Mouse (Mus musculus) neural tube, embryonic 13.5 days (tissue): Measurements from ENCODE around the gene Sap30bp. TPM values are rescaled to one million over a fixed set of nuclear protein-coding genes. Genes with fewer than 3 reads are reported as not detected.

Source experiments
- ATAC-seq: fragments of 200-750 bp; cut with Nextera tagmentation; 2 replicates; pipeline ENCODE4 v1.8.0; 2017; ENCODE audit warnings: low read depth, mild to moderate bottlenecking, moderate TSS enrichment, moderate library complexity
- H3K27ac ChIP-seq: fragments of 300-500 bp; sonication (generic); replicated peaks from 2 replicates; pipeline ENCODE4 v1.5.1; 2015; ENCODE audit warnings: moderate library complexity, mild to moderate bottlenecking, inconsistent platforms
- H3K27me3 ChIP-seq: fragments of 300-500 bp; sonication (generic); 2 replicates; pipeline ENCODE4 v1.6.1; 2015; ENCODE audit warnings: mild to moderate bottlenecking, inconsistent platforms
- H3K36me3 ChIP-seq: fragments of 300-500 bp; sonication (generic); 2 replicates; pipeline ENCODE4 v1.6.1; 2015; ENCODE audit warnings: mild to moderate bottlenecking, inconsistent platforms
- H3K4me1 ChIP-seq: fragments of 300-500 bp; sonication (generic); replicated peaks from 2 replicates; pipeline ENCODE4 v1.6.1; 2015; ENCODE audit warnings: inconsistent platforms
- H3K4me2 ChIP-seq: fragments of 300-500 bp; sonication (generic); 2 replicates; pipeline ENCODE4 v1.6.1; 2015; ENCODE audit warnings: inconsistent platforms, mild to moderate bottlenecking, moderate library complexity
- H3K4me3 ChIP-seq: fragments of 300-500 bp; sonication (generic); 2 replicates; pipeline ENCODE4 v1.5.1; 2015; ENCODE audit warnings: mild to moderate bottlenecking, inconsistent platforms
- H3K9ac ChIP-seq: fragments of 300-500 bp; sonication (generic); 2 replicates; pipeline ENCODE4 v1.6.1; 2015; ENCODE audit warnings: moderate library complexity, mild to moderate bottlenecking, inconsistent platforms
- H3K9me3 ChIP-seq: fragments of 300-500 bp; sonication (generic); 2 replicates; pipeline ENCODE4 v1.6.1; 2016; ENCODE audit warnings: inconsistent platforms
- WGBS: fragments of 180-500 bp; shearing (Covaris S2); methylation state at CpG from one replicate; pipeline ENCODE4 v1.1.7; 2015; 5-methylcytosine and 5-hydroxymethylcytosine counted together
- polyA plus RNA-seq: library from polyadenylated mRNA; unstranded; fragments of >200 nt; fragmentation: Nextera tagmentation; extraction: Ambion mirVana; gene quantifications from 2 replicates; pipeline ENCODE4 v1.2.1, GENCODE M21; 2015

The Sap30bp gene
- polyA plus RNA-seq, 1 experiment from 2014 or later = 59.4 TPM

GRCm38 (mm10) chr11:115968731-115969405, 35.8 kb downstream of the Sap30bp start:
- H3K27me3 ChIP-seq = peaks cover 11% of the 10 kb centered on the region
- H3K4me2 ChIP-seq = no peak overlapping the region
- H3K9me3 ChIP-seq = no peaks in the 10 kb centered on the region
- H3K36me3 ChIP-seq = peaks cover 33% of the 10 kb centered on the region
- ATAC-seq = no peak
- 66% methylated on average over 5 of the region's 5 CpGs for WGBS
- H3K27ac ChIP-seq = no peak overlapping the region
- H3K4me1 ChIP-seq = 0 out of 2 replicates have a peak, but pooled peaks cover 3% of the 10 kb centered on the region
- H3K9ac ChIP-seq = no peak overlapping the region
- H3K4me3 ChIP-seq = no peak overlapping the region

- peaks cover 23% of the 10 kb centered on the region for H3K27me3 ChIP-seq
- peaks cover 13% of the 10 kb centered on the region for H3K4me1 ChIP-seq
- H3K4me2 ChIP-seq = no peak overlapping the region
- 67% methylated on average over 15 of the region's 15 CpGs for WGBS
- no peak overlapping the region for H3K27ac ChIP-seq
- no peaks in the 10 kb centered on the region for H3K9me3 ChIP-seq
- ATAC-seq = no peak
- H3K4me3 ChIP-seq = no peak overlapping the region
- H3K9ac ChIP-seq = no peak overlapping the region
- peaks cover 20% of the 10 kb centered on the region for H3K36me3 ChIP-seq
These were observed 37.1 kb downstream of the Sap30bp start for GRCm38 (mm10) chr11:115970006-115970673.

GRCm38 (mm10) chr11:115971016-115971415, 37.9 kb downstream of the Sap30bp start:
- H3K27me3 ChIP-seq = peaks cover 32% of the 10 kb centered on the region
- no peak overlapping the region for H3K27ac ChIP-seq
- peaks cover 11% of the 10 kb centered on the region for H3K36me3 ChIP-seq
- no peak overlapping the region for H3K9ac ChIP-seq
- H3K9me3 ChIP-seq = no peaks in the 10 kb centered on the region
- no peak for ATAC-seq
- no peak overlapping the region for H3K4me2 ChIP-seq
- H3K4me1 ChIP-seq = peaks cover 20% of the 10 kb centered on the region
- WGBS = 69% methylated on average over 6 of the region's 6 CpGs
- no peak overlapping the region for H3K4me3 ChIP-seq

- H3K27me3 ChIP-seq = peaks cover 52% of the 10 kb centered on the region
- peak within 1 kb of the TSS; percentile 66 for H3K9ac ChIP-seq
- WGBS = 15% methylated on average over 38 of the region's 58 CpGs
- ATAC-seq = peak; percentile 40; the same call in 1 of the 2 replicates
- no peaks in the 10 kb centered on the region for H3K9me3 ChIP-seq
- H3K4me2 ChIP-seq = peak within 1 kb of the TSS; percentile 63
- no peaks in the 10 kb centered on the region for H3K36me3 ChIP-seq
- no peak within 1 kb of the TSS for H3K27ac ChIP-seq
- H3K4me1 ChIP-seq = peaks cover 24% of the 10 kb centered on the region
- H3K4me3 ChIP-seq = peak within 1 kb of the TSS; percentile 42
These were observed 41.4 kb downstream of the Sap30bp start, which contains the start of gene Itgb4 for GRCm38 (mm10) chr11:115974309-115975082. TSS of gene Itgb4 (plus strand) at chr11:115974709.

GRCm38 (mm10) chr11:115975083-115975420, 42.0 kb downstream of the Sap30bp start:
- no peak overlapping the region for H3K27ac ChIP-seq
- H3K4me3 ChIP-seq = peak overlapping the region; percentile 42
- no peak for ATAC-seq
- H3K4me2 ChIP-seq = peak overlapping the region; percentile 63
- H3K36me3 ChIP-seq = no peaks in the 10 kb centered on the region
- peaks cover 52% of the 10 kb centered on the region for H3K27me3 ChIP-seq
- 3% methylated on average over 18 of the region's 18 CpGs for WGBS
- peak overlapping the region; percentile 66 for H3K9ac ChIP-seq
- peaks cover 24% of the 10 kb centered on the region for H3K4me1 ChIP-seq
- H3K9me3 ChIP-seq = no peaks in the 10 kb centered on the region

GRCm38 (mm10) chr11:115975544-115975943, 42.5 kb downstream of the Sap30bp start:
- Histone ChIP-seq H3K27ac (no peak overlapping the region), H3K4me2 (peak overlapping the region; percentile 63), H3K36me3 (no peaks in the 10 kb centered on the region), H3K9me3 (no peaks in the 10 kb centered on the region), H3K4me1 (peaks cover 21% of the 10 kb centered on the region), H3K9ac (no peak overlapping the region), H3K27me3 (peaks cover 52% of the 10 kb centered on the region), H3K4me3 (peak overlapping the region; percentile 42)
- 38% methylated on average over 12 of the region's 12 CpGs for WGBS
- no peak for ATAC-seq

GRCm38 (mm10) chr11:115982472-115982871, 49.4 kb downstream of the Sap30bp start:
- ATAC-seq = no peak
- WGBS = 91% methylated on average over 15 of the region's 15 CpGs
- no peak overlapping the region for H3K27ac ChIP-seq
- H3K4me1 ChIP-seq = no peaks in the 10 kb centered on the region
- H3K4me3 ChIP-seq = no peak overlapping the region
- H3K9me3 ChIP-seq = no peaks in the 10 kb centered on the region
- no peak overlapping the region for H3K4me2 ChIP-seq
- H3K27me3 ChIP-seq = peaks cover 6% of the 10 kb centered on the region
- H3K36me3 ChIP-seq = no peaks in the 10 kb centered on the region
- no peak overlapping the region for H3K9ac ChIP-seq

GRCm38 (mm10) chr11:115983291-115983690, 50.2 kb downstream of the Sap30bp start:
- no peaks in the 10 kb centered on the region for H3K9me3 ChIP-seq
- ATAC-seq = no peak
- no peak overlapping the region for H3K9ac ChIP-seq
- H3K36me3 ChIP-seq = no peaks in the 10 kb centered on the region
- no peak overlapping the region for H3K27ac ChIP-seq
- 87% methylated on average over 8 of the region's 8 CpGs for WGBS
- no peak overlapping the region for H3K4me3 ChIP-seq
- no peaks in the 10 kb centered on the region for H3K4me1 ChIP-seq
- H3K4me2 ChIP-seq = no peak overlapping the region
- peaks cover 3% of the 10 kb centered on the region; the same call in 1 of the 2 replicates for H3K27me3 ChIP-seq

GRCm38 (mm10) chr11:115989686-115990085, 56.6 kb downstream of the Sap30bp start:
- Histone ChIP-seq H3K9ac (no peak overlapping the region), H3K36me3 (no peaks in the 10 kb centered on the region), H3K27me3 (peaks cover 7% of the 10 kb centered on the region; the same call in 1 of the 2 replicates), H3K27ac (no peak overlapping the region), H3K4me1 (no peaks in the 10 kb centered on the region), H3K9me3 (no peaks in the 10 kb centered on the region), H3K4me3 (0 out of 2 replicates have a peak overlapping the region, but pooled peaks have one; percentile 12), H3K4me2 (no peak overlapping the region)
- WGBS = 24% methylated on average over 15 of the region's 15 CpGs
- no peak for ATAC-seq

- Histone ChIP-seq H3K36me3 (no peaks in the 10 kb centered on the region), H3K4me2 (no peak overlapping the region), H3K27me3 (peaks cover 7% of the 10 kb centered on the region; the same call in 1 of the 2 replicates), H3K27ac (no peak overlapping the region), H3K9ac (no peak overlapping the region), H3K4me3 (no peak overlapping the region), H3K4me1 (no peaks in the 10 kb centered on the region), H3K9me3 (no peaks in the 10 kb centered on the region)
- no peak for ATAC-seq
- 61% methylated on average over 4 of the region's 4 CpGs for WGBS
These were observed 59.0 kb downstream of the Sap30bp start for GRCm38 (mm10) chr11:115992098-115992497.

- peaks cover 5% of the 10 kb centered on the region for H3K4me1 ChIP-seq
- no peaks in the 10 kb centered on the region for H3K9me3 ChIP-seq
- H3K27me3 ChIP-seq = peaks cover 9% of the 10 kb centered on the region
- H3K36me3 ChIP-seq = no peaks in the 10 kb centered on the region
- H3K9ac ChIP-seq = no peak overlapping the region
- no peak overlapping the region for H3K4me2 ChIP-seq
- ATAC-seq = no peak
- no peak overlapping the region for H3K27ac ChIP-seq
- no peak overlapping the region for H3K4me3 ChIP-seq
- 92% methylated on average over 3 of the region's 3 CpGs for whole genome bisulfite sequencing
These were observed 62.2 kb downstream of the Sap30bp start for GRCm38 (mm10) chr11:115995256-115995655.

GRCm38 (mm10) chr11:115997047-115997446, 64.0 kb downstream of the Sap30bp start:
- Histone ChIP-seq H3K27me3 (peaks cover 11% of the 10 kb centered on the region), H3K4me3 (no peak overlapping the region), H3K36me3 (no peaks in the 10 kb centered on the region), H3K27ac (no peak overlapping the region), H3K4me2 (no peak overlapping the region), H3K4me1 (peaks cover 5% of the 10 kb centered on the region), H3K9ac (no peak overlapping the region), H3K9me3 (no peaks in the 10 kb centered on the region)
- WGBS = 77% methylated on average over 4 of the region's 4 CpGs
- no peak for ATAC-seq
